Mouse (Mus musculus) megakaryocyte-erythroid progenitor cell, adult 5-6 weeks (primary cell): ENCODE data around the gene Lctl. TPM values are rescaled to one million over a fixed set of nuclear protein-coding genes. Genes with fewer than 3 reads are reported as not detected.
"Not testable (repeated sequence)": the region's sequence is repeated elsewhere in the genome, so short reads cannot be mapped to it uniquely, and the experiment has no call there.

Experiments used
- ATAC-seq: replicated peaks from 2 replicates; pipeline ENCODE4 v1.8.0; 2016; ENCODE audit warnings: mild to moderate bottlenecking, inconsistent platforms; ENCODE audit not compliant: severe bottlenecking, poor library complexity, low FRiP score, low TSS enrichment
- total RNA-seq, 2 experiments: library from RNA; stranded (forward) in 1 of 2; stranded (reverse) in 1 of 2; fragments of 200-1000, 215-1000 nt in 1 of 2; fragments of >200 nt in 1 of 2; fragmentation: Nextera tagmentation in 1 of 2; gene quantifications; 2 replicates each; pipeline ENCODE4 v1.2.3; 2014 to 2017

Lctl gene
- total RNA-seq, 2 experiments from 2014 or later = not detected

- no peak for ATAC-seq
Measured at GRCm38 (mm10) chr9:64114646-64115045, 2.3 kb upstream of the Lctl start.

GRCm38 (mm10) chr9:64115756-64116155 lies 1.2 kb upstream of the Lctl start:
- ATAC-seq = no peak

GRCm38 (mm10) chr9:64119898-64120297 lies 3.0 kb downstream of the Lctl start:
- ATAC-seq = 0 out of 2 replicates have a peak, but pooled peaks have one; percentile 48

- peak; percentile 72 for ATAC-seq
Measured at GRCm38 (mm10) chr9:64120584-64121277, 3.8 kb downstream of the Lctl start.

GRCm38 (mm10) chr9:64122601-64123000 lies 5.7 kb downstream of the Lctl start:
- ATAC-seq = no peak

- not testable (repeated sequence) for ATAC-seq
Measured at GRCm38 (mm10) chr9:64124846-64125245, 7.9 kb downstream of the Lctl start.

- no peak for ATAC-seq
Measured at GRCm38 (mm10) chr9:64125307-64125706, 8.4 kb downstream of the Lctl start.

GRCm38 (mm10) chr9:64126121-64126520 lies 9.2 kb downstream of the Lctl start:
- no peak for ATAC-seq

- ATAC-seq = no peak
Measured at GRCm38 (mm10) chr9:64131623-64132022, 14.7 kb downstream of the Lctl start.

- ATAC-seq = not testable (repeated sequence)
Measured at GRCm38 (mm10) chr9:64138896-64139295, 21.9 kb downstream of the Lctl start.

GRCm38 (mm10) chr9:64139879-64140278 lies 22.9 kb downstream of the Lctl start:
- ATAC-seq = no peak

GRCm38 (mm10) chr9:64156641-64157040 lies 39.7 kb downstream of the Lctl start:
- peak; percentile 59; the same call in 1 of the 2 replicates for ATAC-seq

GRCm38 (mm10) chr9:64160471-64160870 lies 43.5 kb downstream of the Lctl start:
- ATAC-seq = no peak

GRCm38 (mm10) chr9:64169967-64170366 lies 53.0 kb downstream of the Lctl start:
- not testable (repeated sequence) for ATAC-seq

GRCm38 (mm10) chr9:64172145-64172815 lies 55.3 kb downstream of the Lctl start:
- ATAC-seq = peak; percentile 12

GRCm38 (mm10) chr9:64172816-64173665 lies 56.1 kb downstream of the Lctl start, which contains the start of the genes Zwilch and Rpl4:
Gene Zwilch, minus strand, starts transcription at chr9:64173104.
Gene Rpl4, plus strand, starts transcription at chr9:64173375.
- peak; percentile 76 for ATAC-seq

GRCm38 (mm10) chr9:64173666-64174220 lies 56.8 kb downstream of the Lctl start:
- no peak for ATAC-seq

- no peak for ATAC-seq
Measured at GRCm38 (mm10) chr9:64174341-64174740, 57.4 kb downstream of the Lctl start.

- ATAC-seq = no peak
Measured at GRCm38 (mm10) chr9:64174766-64175165, 57.8 kb downstream of the Lctl start.

GRCm38 (mm10) chr9:64175378-64175777 lies 58.4 kb downstream of the Lctl start:
- ATAC-seq = no peak
